Mouse (Mus musculus): ENCODE data around the gene Itga6.

Itga6 gene

DNA sequence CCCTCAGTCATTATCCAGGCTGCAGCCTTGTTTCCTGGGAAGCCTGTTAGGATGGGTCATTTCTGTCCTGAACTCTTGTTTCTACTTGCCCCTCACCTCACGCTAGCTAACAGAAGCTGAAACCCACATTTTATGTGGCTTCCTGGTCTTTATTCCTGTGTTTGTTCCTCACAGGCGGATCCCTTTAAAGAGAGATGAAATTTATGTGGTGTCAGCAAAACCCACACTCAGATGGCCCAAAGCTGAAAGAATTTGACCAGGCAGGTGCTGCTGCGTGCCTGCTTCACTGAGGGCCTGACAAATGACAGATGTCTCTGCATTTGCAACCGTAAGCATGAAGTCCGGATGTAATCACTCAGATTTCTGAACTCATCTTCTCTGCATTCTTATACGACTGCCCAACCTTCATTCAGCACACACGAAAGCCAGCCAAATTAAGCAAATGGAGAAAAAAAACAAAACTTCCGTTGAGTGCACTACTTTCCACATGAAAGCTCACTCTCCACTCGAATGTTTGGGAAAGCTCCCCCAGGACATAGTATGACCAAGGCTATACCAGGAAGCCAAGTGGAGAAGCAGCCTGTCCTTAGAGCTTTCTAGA is 10.5 kb upstream of the Itga6 start:
- DNase-seq = no peak

- no peak for DNase-seq
These were observed 9.8 kb upstream of the Itga6 start for GRCm38 (mm10) chr2:71735541-71736159.

DNA sequence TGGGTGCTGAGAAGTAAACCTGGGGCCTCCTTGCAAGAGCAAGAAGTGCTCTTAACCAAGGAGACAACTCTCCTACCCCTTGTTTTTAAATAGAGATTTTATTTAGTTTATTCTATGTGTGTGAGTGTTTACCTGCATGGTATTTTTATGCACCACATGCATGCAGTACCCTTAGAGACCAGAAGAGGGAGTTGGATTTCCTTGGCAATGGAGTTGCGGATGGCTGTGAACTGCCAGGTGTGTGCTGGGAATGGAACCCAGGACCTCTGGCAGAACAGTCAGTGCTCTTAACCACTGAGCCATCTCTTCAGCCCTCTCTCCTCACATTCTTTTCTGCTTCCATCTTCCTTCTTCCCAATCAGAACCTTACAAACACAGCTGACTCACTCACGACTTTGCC is 9.2 kb upstream of the Itga6 start:
- no peak for DNase-seq

GRCm38 (mm10) chr2:71739173-71739860 is 6.1 kb upstream of the Itga6 start:
- DNase-seq = no peak

- no peak for DNase-seq
These were observed 2.9 kb upstream of the Itga6 start for GRCm38 (mm10) chr2:71742557-71742956.

DNA sequence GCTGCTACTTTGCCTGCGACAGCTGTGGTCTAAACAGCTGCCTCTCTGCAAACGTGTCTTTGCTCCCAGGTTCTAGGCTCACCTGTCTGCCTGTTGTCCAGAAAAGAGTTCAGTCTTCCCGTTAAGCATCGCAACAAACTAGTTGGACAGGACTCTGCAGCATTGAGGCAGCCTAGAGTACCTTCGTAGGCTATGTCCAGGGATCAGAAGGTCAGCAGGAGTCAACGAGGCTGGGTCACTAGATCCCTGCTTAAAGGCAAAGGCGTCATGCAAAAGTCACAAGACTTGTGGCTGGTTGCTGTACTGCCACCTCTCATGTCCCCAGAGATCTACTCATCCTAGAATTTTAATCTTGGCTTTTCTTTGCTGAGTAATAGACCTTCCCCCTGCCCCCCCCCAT is 2.0 kb upstream of the Itga6 start:
- DNase-seq = no peak

- DNase-seq = no peak
These were observed 1.1 kb upstream of the Itga6 start for GRCm38 (mm10) chr2:71744320-71744719.

DNA sequence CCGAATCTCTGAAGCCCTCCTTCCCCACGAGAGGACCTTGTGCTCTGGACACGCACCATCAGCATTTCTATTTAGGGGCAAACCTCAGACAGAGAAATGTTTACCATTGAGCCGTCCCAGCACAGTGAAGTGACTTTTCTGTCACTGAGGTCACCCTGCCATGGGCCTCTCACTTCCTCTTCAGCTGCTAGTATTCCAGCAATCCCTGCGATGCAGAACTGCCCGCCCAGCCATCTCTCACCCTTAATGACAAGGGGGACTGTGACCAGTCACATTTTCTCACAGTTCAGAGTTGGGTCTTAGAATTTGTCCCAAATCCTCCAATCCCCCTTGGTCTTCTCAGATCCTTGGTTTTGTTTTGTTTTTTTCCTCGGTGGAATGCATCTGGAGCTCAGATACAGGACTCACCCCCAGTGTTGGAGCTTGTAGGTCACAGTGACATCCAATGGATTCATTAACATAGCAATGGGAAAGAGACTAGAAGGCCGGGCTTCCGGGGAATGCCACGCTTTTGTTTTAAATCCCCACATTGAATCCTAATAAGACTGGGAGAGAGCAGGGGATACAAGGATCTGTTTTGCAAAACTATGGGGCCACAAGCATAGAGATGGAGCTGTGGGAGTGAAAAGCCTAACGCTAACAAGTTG is 432 bp upstream of the Itga6 start:
- no peak for DNase-seq

DNA sequence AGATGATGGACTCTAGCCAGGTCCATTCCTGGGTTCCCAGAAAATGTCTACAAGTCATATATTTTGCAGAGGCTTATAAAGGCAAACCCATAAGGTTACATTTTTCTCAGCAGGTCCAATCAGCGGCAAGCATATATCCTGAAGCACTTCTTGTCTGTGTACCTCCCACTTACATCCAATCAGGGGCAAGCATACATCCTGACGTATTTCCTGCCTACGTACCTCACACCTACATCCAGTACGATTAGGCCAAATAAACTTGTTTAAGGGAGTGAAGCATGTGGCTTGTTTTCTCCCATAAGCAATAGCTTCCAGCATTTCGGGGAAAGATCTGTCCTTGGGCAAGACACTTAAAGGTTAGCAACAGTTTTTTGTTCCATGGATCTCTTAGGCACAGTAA is 3.0 kb downstream of the Itga6 start:
- DNase-seq = no peak

DNA sequence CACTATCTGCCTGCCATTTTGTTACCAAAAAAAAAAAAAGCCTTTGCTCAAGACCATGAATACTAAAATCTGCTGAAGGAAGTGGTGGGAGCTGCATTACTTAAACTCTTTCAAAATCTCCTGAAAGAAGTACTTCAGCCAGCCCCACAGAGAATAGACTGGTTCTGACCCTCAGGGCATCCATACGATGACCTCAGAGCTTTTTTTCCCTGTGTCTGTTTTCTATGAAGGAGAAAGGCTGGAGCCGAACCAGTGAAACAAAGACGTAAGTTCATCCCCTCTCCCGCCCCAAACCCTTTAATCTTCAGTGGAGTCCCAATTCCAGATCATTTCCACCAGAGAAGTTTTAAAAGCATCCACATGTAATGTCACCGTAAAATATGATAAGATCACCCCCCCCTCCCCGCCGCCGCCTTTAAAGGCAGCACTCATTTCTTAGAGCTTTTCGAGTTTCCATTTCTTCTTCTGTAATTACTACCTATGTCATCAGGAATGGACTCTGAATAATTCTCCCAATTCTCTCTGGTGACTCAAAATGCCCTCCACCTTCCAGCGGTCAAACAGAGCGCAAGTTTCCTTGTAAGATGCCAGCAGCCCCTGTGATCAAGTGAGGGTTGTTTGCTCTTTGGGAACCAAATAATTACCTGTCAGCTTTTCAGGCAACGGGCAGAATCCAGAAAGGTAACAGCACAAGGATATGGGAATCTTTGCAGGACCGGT is 4.1 kb downstream of the Itga6 start:
- DNase-seq = no peak

DNA sequence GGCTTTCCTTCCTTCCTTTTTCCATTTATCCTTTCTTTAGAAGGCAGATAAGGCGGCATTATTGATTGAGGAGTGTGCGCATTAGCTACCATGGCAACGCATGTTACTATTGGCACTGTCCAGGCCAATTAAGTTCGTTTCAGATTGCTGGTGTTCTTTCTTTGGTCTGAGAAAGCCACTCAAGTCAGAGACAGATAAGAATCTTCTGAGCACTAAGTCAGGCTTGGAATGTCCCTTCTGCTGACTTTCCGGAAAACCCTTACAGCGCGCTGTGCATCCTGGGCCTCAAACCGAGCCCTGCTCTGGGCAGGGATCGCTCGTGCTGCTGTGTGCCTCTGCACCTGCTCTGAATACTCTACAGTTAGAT is 4.7 kb downstream of the Itga6 start:
- no peak for DNase-seq

DNA sequence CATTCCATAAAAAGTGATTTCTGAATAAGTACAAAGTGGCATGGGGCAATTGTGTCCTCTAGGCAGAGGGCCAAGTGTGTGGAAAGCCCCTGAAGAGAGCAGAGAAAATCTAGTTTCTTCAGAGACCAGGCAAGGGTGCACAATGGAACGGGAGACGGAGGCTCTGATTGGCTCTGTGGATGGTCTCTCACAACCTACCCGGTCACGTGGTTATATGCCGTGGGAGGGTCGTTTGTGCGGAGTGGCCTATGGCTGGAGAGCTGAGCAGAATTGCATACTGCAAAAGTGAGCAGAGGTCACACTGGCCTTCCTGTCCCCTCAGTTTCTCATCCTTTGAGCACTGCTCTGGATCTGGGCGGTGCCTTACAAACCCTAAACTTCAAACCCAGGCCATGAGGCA is 5.9 kb downstream of the Itga6 start:
- DNase-seq = no peak

- DNase-seq = no peak
These were observed 6.4 kb downstream of the Itga6 start for GRCm38 (mm10) chr2:71751863-71752262.

DNA sequence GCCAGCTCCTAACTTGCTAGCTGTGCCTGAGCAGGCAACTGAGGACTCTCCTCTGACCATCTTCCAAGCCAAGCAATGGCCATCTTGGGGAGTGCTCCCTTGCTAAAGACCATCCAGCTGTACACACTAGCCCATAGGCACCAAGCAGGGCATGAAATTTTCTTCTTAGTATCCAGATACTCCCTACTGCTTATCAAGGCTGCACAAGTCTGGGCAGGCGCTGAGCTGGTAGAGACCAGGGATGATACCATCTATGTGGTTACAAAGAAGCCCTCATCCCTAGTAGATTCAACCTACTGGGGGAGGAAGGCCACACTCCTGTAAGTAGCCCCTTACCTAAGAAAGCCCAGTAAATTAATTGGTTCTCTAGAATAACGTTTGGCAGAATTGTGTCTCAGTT is 7.0 kb downstream of the Itga6 start:
- DNase-seq = no peak

DNA sequence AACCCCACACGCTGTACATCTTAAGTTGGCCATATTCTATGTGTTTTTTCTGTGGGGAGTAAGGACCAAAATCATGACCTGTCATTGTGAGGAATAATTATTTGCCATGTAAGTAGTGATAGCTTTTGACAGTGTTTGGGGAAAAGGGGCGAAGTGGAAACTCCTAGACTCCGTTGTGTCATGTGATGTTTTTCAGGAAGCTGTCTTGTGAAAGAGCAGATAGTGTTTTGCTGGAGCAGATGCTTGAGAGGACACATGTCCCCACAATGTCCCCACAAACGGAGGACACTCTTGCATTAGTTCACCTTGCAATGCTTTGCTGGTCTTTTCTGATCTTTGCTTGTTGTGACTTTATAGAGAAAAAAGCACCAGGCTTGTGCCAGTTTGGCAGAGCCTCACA is 7.7 kb downstream of the Itga6 start:
- DNase-seq = no peak

DNA sequence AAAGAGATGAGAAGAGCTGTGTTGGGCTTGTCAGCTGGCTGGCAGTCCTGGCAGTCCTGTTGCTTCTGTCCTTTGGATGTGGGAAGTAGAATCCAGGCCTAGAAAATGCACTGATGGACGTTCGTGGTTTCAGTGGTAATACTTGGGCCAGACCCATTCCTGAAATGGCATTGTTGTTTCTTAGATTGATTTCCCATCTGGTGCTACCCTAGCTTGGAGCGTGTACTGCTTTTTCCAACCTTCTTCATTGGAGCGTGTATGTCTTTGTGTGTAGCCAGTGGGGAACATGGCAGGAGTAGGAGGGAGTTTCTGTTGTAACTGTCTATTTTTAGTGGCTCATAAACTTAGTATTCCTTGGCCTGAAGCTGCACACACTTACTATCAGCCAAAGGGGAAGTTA is 10.3 kb downstream of the Itga6 start:
- DNase-seq = no peak

DNA sequence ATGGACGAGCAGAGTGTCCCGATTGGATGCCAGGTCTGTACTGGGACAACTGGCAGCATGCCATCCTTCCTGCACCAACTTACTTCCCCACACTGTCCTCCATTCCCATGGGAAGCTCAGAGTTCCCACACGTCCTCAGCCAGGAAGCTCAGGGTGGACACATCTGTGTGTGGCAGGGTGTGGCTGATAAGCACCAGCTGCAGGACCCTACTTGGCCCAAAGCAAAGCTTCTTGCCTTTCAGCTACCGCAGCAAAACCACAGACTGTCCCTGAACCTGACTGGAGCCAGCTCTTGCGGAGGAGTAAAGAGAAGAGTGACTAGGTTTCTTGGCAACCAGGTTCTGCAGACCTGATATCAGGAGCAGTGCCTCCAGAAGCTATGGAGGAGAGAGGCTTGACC is 11.7 kb downstream of the Itga6 start:
- peak in 1 of 2 experiments; percentile 18 for DNase-seq

DNA sequence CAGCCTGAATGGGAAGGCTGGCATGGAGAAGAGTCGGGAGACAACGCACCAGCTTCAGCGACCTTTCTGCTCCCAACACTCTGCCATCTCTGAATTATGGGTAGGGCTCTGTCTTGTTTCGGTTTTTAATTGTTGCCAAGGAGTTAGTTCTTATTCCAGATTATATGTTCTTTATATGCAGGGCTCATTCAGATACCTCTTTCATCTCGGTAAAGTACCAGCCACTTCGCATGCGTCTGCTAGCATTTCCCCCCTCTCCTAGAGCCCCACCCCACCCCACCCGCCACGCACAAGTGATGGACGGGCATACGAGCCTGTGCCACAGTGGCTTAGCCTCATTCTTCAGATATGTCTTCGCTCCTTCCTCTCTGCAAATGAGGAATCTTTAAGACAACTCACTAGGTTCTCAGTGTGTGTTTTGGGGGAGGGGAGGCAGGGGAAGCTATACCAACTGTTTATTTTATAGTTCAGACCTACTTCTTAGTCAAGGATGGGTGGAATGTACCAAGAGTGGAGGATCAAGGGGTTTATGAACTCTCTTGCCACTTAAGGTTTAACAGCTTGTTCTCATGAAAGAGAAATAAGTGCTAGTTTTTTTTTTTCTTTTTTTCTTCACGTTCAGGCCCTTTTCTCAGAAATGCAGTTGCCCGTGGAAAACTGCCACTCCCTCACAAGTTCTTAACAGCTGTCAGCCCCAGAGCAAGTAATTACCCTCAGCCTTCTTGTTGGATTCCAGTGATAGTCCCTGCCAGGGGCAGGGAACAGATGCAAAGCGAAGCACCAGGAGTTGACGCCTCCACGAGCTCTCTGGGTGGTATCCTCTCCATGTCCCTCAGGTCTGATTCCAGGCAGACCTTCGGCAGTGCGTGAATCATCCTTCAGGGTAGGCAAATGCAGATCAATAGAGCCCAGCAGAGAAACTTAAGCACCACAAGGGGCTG is 13.4 kb downstream of the Itga6 start:
- no peak for DNase-seq

DNA sequence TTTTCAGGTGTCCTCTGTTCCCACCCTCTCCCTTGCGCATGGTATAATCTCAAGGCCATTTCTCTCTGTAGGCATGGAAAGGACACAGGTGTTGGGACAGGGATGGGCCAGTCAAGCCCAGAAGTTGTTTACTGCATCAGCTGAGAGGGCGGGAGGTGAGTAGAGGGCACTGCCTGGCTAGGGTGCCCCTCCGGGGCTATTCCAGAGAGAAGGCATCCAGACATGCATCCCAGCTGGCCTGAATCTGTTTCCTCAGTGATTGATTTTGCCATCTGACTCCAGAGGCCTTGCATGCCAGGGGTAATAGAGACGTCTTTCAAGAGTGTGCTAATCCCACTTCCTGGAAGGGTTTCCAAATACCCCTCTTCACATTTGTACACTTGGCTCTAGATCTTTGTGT is 14.7 kb downstream of the Itga6 start:
- DNase-seq = no peak

- no peak for DNase-seq
These were observed 15.7 kb downstream of the Itga6 start for GRCm38 (mm10) chr2:71761081-71761480.

GRCm38 (mm10) chr2:71764525-71764924 is 19.1 kb downstream of the Itga6 start:
- DNase-seq = no peak
